Mouse (Mus musculus): ENCODE measurements around the gene Med18. TPM values are rescaled to one million over a fixed set of nuclear protein-coding genes. Genes with fewer than 3 reads are reported as not detected.
"Not testable (repeated sequence)": the region's sequence is repeated elsewhere in the genome, so short reads cannot be mapped to it uniquely, and the experiment has no call there.

The Med18 gene
- polyA plus RNA-seq, 1 experiment from 2014 or later, result 25.2 TPM

GRCm38 (mm10) chr4:132444516-132444915 is 19.2 kb downstream of the Med18 start:
- Histone ChIP-seq H3K36me3 (no peaks in the 10 kb centered on the region), H3K4me2 (no peak overlapping the region), H3K9ac (no peak overlapping the region), H3K4me3 (replicated peaks) (no peak overlapping the region), H3K27ac (no peak overlapping the region), H3K9me3 (replicated peaks) (0 out of 2 replicates have a peak, but pooled peaks cover 4% of the 10 kb centered on the region), H3K27me3 (no peaks in the 10 kb centered on the region), H3K4me1 (no peaks in the 10 kb centered on the region)
- ATAC-seq (replicated peaks; ENCODE audit: low FRiP score), result no peak
- 86% methylated on average over 8 of the region's 8 CpGs for WGBS

- H3K9me3 ChIP-seq (replicated peaks), result 0 out of 2 replicates have a peak, but pooled peaks cover 3% of the 10 kb centered on the region
- no peak for ATAC-seq (replicated peaks; ENCODE audit: low FRiP score)
- 0 out of 2 replicates have a peak overlapping the region, but pooled peaks have one; percentile 7 for H3K9ac ChIP-seq
- peaks cover 9% of the 10 kb centered on the region for H3K4me1 ChIP-seq
- WGBS, result 49% methylated on average over 11 of the region's 11 CpGs
- no peaks in the 10 kb centered on the region for H3K27me3 ChIP-seq
- H3K4me2 ChIP-seq, result 0 out of 2 replicates have a peak overlapping the region, but pooled peaks have one; percentile 9
- H3K36me3 ChIP-seq, result no peaks in the 10 kb centered on the region
- no peak overlapping the region for H3K27ac ChIP-seq
- H3K4me3 ChIP-seq (replicated peaks), result no peak overlapping the region
Measured at GRCm38 (mm10) chr4:132437857-132438256, 25.9 kb downstream of the Med18 start.

GRCm38 (mm10) chr4:132432717-132433372 is 30.9 kb downstream of the Med18 start:
- H3K36me3 ChIP-seq, result no peaks in the 10 kb centered on the region
- 14% methylated on average over 14 of the region's 14 CpGs for WGBS
- peak overlapping the region; percentile 46 for H3K4me2 ChIP-seq
- H3K27ac ChIP-seq, result no peak overlapping the region
- no peak for ATAC-seq (replicated peaks; ENCODE audit: low FRiP score)
- peaks cover 6% of the 10 kb centered on the region for H3K4me1 ChIP-seq
- peak overlapping the region; percentile 18; the same call in 1 of the 2 replicates for H3K4me3 ChIP-seq (replicated peaks)
- H3K9me3 ChIP-seq (replicated peaks), result no peaks in the 10 kb centered on the region
- no peak overlapping the region for H3K9ac ChIP-seq
- no peaks in the 10 kb centered on the region for H3K27me3 ChIP-seq

- Histone ChIP-seq H3K27me3 (no peaks in the 10 kb centered on the region), H3K4me2 (no peak overlapping the region), H3K4me1 (peaks cover 3% of the 10 kb centered on the region), H3K9ac (no peak overlapping the region), H3K27ac (no peak overlapping the region), H3K9me3 (replicated peaks) (peaks cover 4% of the 10 kb centered on the region; the same call in 1 of the 2 replicates), H3K4me3 (replicated peaks) (no peak overlapping the region), H3K36me3 (no peaks in the 10 kb centered on the region)
- peak; percentile 81 for ATAC-seq (replicated peaks; ENCODE audit: low FRiP score)
- 54% methylated on average over 9 of the region's 9 CpGs for WGBS
Measured at GRCm38 (mm10) chr4:132428022-132428542, 35.6 kb downstream of the Med18 start.

GRCm38 (mm10) chr4:132427493-132427892 is 36.2 kb downstream of the Med18 start:
- no peak overlapping the region for H3K4me3 ChIP-seq (replicated peaks)
- no peak overlapping the region for H3K9ac ChIP-seq
- no peaks in the 10 kb centered on the region for H3K27me3 ChIP-seq
- 80% methylated on average over 4 of the region's 4 CpGs for WGBS
- no peak for ATAC-seq (replicated peaks; ENCODE audit: low FRiP score)
- no peak overlapping the region for H3K4me2 ChIP-seq
- peaks cover 4% of the 10 kb centered on the region; the same call in 1 of the 2 replicates for H3K9me3 ChIP-seq (replicated peaks)
- H3K27ac ChIP-seq, result no peak overlapping the region
- no peaks in the 10 kb centered on the region for H3K4me1 ChIP-seq
- no peaks in the 10 kb centered on the region for H3K36me3 ChIP-seq

GRCm38 (mm10) chr4:132426021-132426420 is 37.7 kb downstream of the Med18 start:
- Histone ChIP-seq H3K4me2 (no peak overlapping the region), H3K27ac (no peak overlapping the region), H3K9ac (no peak overlapping the region), H3K27me3 (no peaks in the 10 kb centered on the region), H3K4me3 (replicated peaks) (no peak overlapping the region), H3K36me3 (no peaks in the 10 kb centered on the region), H3K4me1 (peaks cover under 1% of the 10 kb centered on the region), H3K9me3 (replicated peaks) (peaks cover 4% of the 10 kb centered on the region; the same call in 1 of the 2 replicates)
- 67% methylated on average over 2 of the region's 2 CpGs for WGBS
- ATAC-seq (replicated peaks; ENCODE audit: low FRiP score), result no peak

- H3K9me3 ChIP-seq (replicated peaks), result peaks cover 4% of the 10 kb centered on the region; the same call in 1 of the 2 replicates
- H3K4me3 ChIP-seq (replicated peaks), result no peak overlapping the region
- H3K27me3 ChIP-seq, result no peaks in the 10 kb centered on the region
- no peak overlapping the region for H3K4me2 ChIP-seq
- peaks cover 13% of the 10 kb centered on the region for H3K4me1 ChIP-seq
- no peaks in the 10 kb centered on the region for H3K36me3 ChIP-seq
- no peak overlapping the region for H3K9ac ChIP-seq
- ATAC-seq (replicated peaks; ENCODE audit: low FRiP score), result no peak
- no peak overlapping the region for H3K27ac ChIP-seq
- 95% methylated on average over 5 of the region's 5 CpGs for WGBS
Measured at GRCm38 (mm10) chr4:132424765-132425164, 39.0 kb downstream of the Med18 start.

GRCm38 (mm10) chr4:132421923-132422782 is 41.6 kb downstream of the Med18 start, which contains the start of gene Phactr4:
TSS of gene Phactr4 (minus strand) at chr4:132422489.
- WGBS, result under 1% methylated on average over 64 of the region's 73 CpGs
- H3K27me3 ChIP-seq, result no peaks in the 10 kb centered on the region
- no peaks in the 10 kb centered on the region for H3K36me3 ChIP-seq
- H3K4me2 ChIP-seq, result peak within 1 kb of the TSS; percentile 64
- peak within 1 kb of the TSS; percentile 70 for H3K9ac ChIP-seq
- peaks cover 4% of the 10 kb centered on the region; the same call in 1 of the 2 replicates for H3K9me3 ChIP-seq (replicated peaks)
- peak; percentile 98 for ATAC-seq (replicated peaks; ENCODE audit: low FRiP score)
- H3K4me3 ChIP-seq (replicated peaks), result peak within 1 kb of the TSS; percentile 66
- peak within 1 kb of the TSS; percentile 99 for H3K27ac ChIP-seq
- H3K4me1 ChIP-seq, result peaks cover 25% of the 10 kb centered on the region

GRCm38 (mm10) chr4:132421556-132421922 is 42.2 kb downstream of the Med18 start:
- Histone ChIP-seq H3K9me3 (replicated peaks) (peaks cover 4% of the 10 kb centered on the region; the same call in 1 of the 2 replicates), H3K36me3 (no peaks in the 10 kb centered on the region), H3K4me3 (replicated peaks) (peak overlapping the region; percentile 66), H3K27ac (peak overlapping the region; percentile 99), H3K4me2 (peak overlapping the region; percentile 64), H3K27me3 (no peaks in the 10 kb centered on the region), H3K4me1 (peaks cover 29% of the 10 kb centered on the region), H3K9ac (peak overlapping the region; percentile 70)
- no peak for ATAC-seq (replicated peaks; ENCODE audit: low FRiP score)
- 0% methylated on average over 13 of the region's 13 CpGs for WGBS

GRCm38 (mm10) chr4:132420471-132420870 is 43.2 kb downstream of the Med18 start:
- H3K9ac ChIP-seq, result peak overlapping the region; percentile 70; the same call in 1 of the 2 replicates
- H3K36me3 ChIP-seq, result no peaks in the 10 kb centered on the region
- H3K27me3 ChIP-seq, result no peaks in the 10 kb centered on the region
- H3K9me3 ChIP-seq (replicated peaks), result peaks cover 4% of the 10 kb centered on the region; the same call in 1 of the 2 replicates
- peak overlapping the region; percentile 99 for H3K27ac ChIP-seq
- H3K4me3 ChIP-seq (replicated peaks), result peak overlapping the region; percentile 66
- peak overlapping the region; percentile 64 for H3K4me2 ChIP-seq
- ATAC-seq (replicated peaks; ENCODE audit: low FRiP score), result no peak
- 72% methylated on average over 5 of the region's 5 CpGs for WGBS
- H3K4me1 ChIP-seq, result peaks cover 37% of the 10 kb centered on the region

- Histone ChIP-seq H3K27ac (peak overlapping the region; percentile 93), H3K4me2 (no peak overlapping the region), H3K4me3 (replicated peaks) (no peak overlapping the region), H3K9ac (no peak overlapping the region), H3K9me3 (replicated peaks) (no peaks in the 10 kb centered on the region), H3K4me1 (peaks cover 45% of the 10 kb centered on the region), H3K27me3 (no peaks in the 10 kb centered on the region), H3K36me3 (peaks cover 9% of the 10 kb centered on the region)
- ATAC-seq (replicated peaks; ENCODE audit: low FRiP score), result peak; percentile 70
Measured at GRCm38 (mm10) chr4:132415966-132416365, 47.8 kb downstream of the Med18 start.

- H3K27ac ChIP-seq; H3K9me3 ChIP-seq (replicated peaks); H3K27me3 ChIP-seq; ATAC-seq (replicated peaks; ENCODE audit: low FRiP score); H3K4me3 ChIP-seq (replicated peaks); H3K9ac ChIP-seq; H3K4me2 ChIP-seq: not testable (repeated sequence)
- 90% methylated on average over 4 of the region's 4 CpGs for WGBS
- peaks cover 28% of the 10 kb centered on the region for H3K4me1 ChIP-seq
- H3K36me3 ChIP-seq, result peaks cover 15% of the 10 kb centered on the region
Measured at GRCm38 (mm10) chr4:132413257-132413656, 50.5 kb downstream of the Med18 start.
